Mouse (Mus musculus): Measurements from ENCODE around the gene Anxa6.

GRCm38 (mm10) chr11:54930318-54930979 is 102.8 kb downstream of the Anxa6 start:
- TF ChIP-seq USF1 (IDR thresholded peaks at IDR 0.05; ENCODE audit: low read depth) (no peak), CTCF (IDR thresholded peaks at IDR 0.05; ENCODE audit: control insufficient read depth, insufficient read depth, insufficient read length) (peak; percentile 69), MAX (IDR thresholded peaks at IDR 0.05) (no peak), MYOD1 (IDR thresholded peaks at IDR 0.05; ENCODE audit: control insufficient read depth, insufficient read length, low read depth) (no peak), CEBPB (IDR thresholded peaks at IDR 0.05; ENCODE audit: low read depth) (no peak), MYOG (IDR thresholded peaks at IDR 0.05; ENCODE audit: control insufficient read depth, extremely low read depth, insufficient read length) (no peak)
